Mouse (Mus musculus): ENCODE measurements around the gene Naa38.

DNA sequence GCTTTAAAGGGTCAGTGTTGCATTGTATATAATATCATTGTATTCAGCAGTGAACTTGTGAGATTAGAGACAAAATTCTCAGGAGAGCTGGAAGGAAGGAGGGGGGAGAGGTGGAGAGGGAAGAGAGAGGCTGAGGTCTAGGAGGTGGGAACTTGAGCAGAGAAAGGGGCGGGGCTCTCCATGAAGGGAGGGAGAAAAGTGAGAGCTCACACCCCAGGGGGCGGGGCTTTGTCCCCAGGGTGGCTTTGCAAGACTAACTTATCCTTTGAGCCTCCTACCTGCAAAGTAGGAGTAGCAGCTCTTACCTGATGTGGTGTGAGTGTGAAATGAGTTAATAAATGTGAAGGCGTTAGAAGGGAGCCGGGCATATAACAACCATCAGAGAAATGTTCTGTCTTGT is 33.5 kb downstream of the Naa38 start:
- TF ChIP-seq POLR2A (IDR thresholded peaks at IDR 0.05; ENCODE audit: borderline replicate concordance, extremely low read depth, insufficient read depth, insufficient read length, poor library complexity, severe bottlenecking) (no peak), CTCF (IDR thresholded peaks at IDR 0.05; ENCODE audit: borderline replicate concordance, extremely low read depth, insufficient read depth, insufficient read length) (no peak)
